Mouse (Mus musculus) urinary bladder, postnatal 10 days (tissue): Measurements from ENCODE around the gene Kit.

Source experiments
- DNase-seq: peaks from one replicate; pipeline ENCODE4 v3.0.0; 2022; ENCODE audit warnings: low spot score

Gene Kit

GRCm38 (mm10) chr5:75574852-75575566 lies at the start of gene Kit:
Gene Kit, plus strand, starts transcription at chr5:75574916.
- peak; percentile 46 for DNase-seq

- no peak for DNase-seq
Measured at GRCm38 (mm10) chr5:75536156-75536555, 38.6 kb upstream of the Kit start.

- DNase-seq = no peak
Measured at GRCm38 (mm10) chr5:75537717-75538116, 37.0 kb upstream of the Kit start.

- no peak for DNase-seq
Measured at GRCm38 (mm10) chr5:75538458-75538857, 36.3 kb upstream of the Kit start.

- no peak for DNase-seq
Measured at GRCm38 (mm10) chr5:75539098-75539497, 35.6 kb upstream of the Kit start.

GRCm38 (mm10) chr5:75543757-75544156 lies 31.0 kb upstream of the Kit start:
- DNase-seq = no peak

- no peak for DNase-seq
Measured at GRCm38 (mm10) chr5:75544472-75545264, 30.0 kb upstream of the Kit start.

GRCm38 (mm10) chr5:75545265-75545643 lies 29.5 kb upstream of the Kit start:
- DNase-seq = no peak

- no peak for DNase-seq
Measured at GRCm38 (mm10) chr5:75553021-75553420, 21.7 kb upstream of the Kit start.

- DNase-seq = no peak
Measured at GRCm38 (mm10) chr5:75557636-75558035, 17.1 kb upstream of the Kit start.

- no peak for DNase-seq
Measured at GRCm38 (mm10) chr5:75559291-75559690, 15.4 kb upstream of the Kit start.

- DNase-seq = no peak
Measured at GRCm38 (mm10) chr5:75561231-75561630, 13.5 kb upstream of the Kit start.

GRCm38 (mm10) chr5:75574151-75574851 lies 415 bp upstream of the Kit start:
- no peak for DNase-seq

- DNase-seq = no peak
Measured at GRCm38 (mm10) chr5:75575567-75576515, 1.1 kb downstream of the Kit start.

- no peak for DNase-seq
Measured at GRCm38 (mm10) chr5:75576741-75577140, 2.0 kb downstream of the Kit start.

- no peak for DNase-seq
Measured at GRCm38 (mm10) chr5:75578141-75578540, 3.4 kb downstream of the Kit start.

- no peak for DNase-seq
Measured at GRCm38 (mm10) chr5:75579244-75579643, 4.5 kb downstream of the Kit start.

GRCm38 (mm10) chr5:75579646-75580268 lies 5.0 kb downstream of the Kit start:
- no peak for DNase-seq

- DNase-seq = no peak
Measured at GRCm38 (mm10) chr5:75581926-75582325, 7.2 kb downstream of the Kit start.

GRCm38 (mm10) chr5:75587781-75588180 lies 13.1 kb downstream of the Kit start:
- DNase-seq = no peak
